Mouse (Mus musculus): ENCODE results near the gene Ak6. TPM values are rescaled to one million over a fixed set of nuclear protein-coding genes. Genes with fewer than 3 reads are reported as not detected.
A peak's percentile ranks its signal among the peaks of the same experiment; 100 is the strongest.

Gene Ak6
- polyA plus RNA-seq (2014; fragmentation: Nextera tagmentation; extraction: Ambion mirVana) = 334 and 336 TPM in 2 replicates

- Histone ChIP-seq H3K9ac (ENCODE audit: low read length) (peak within 1 kb of the TSS; percentile 91), H3K27me3 (ENCODE audit: control insufficient read depth, insufficient read depth, low read length) (no peaks in the 10 kb centered on the region), H3K9me3 (ENCODE audit: control insufficient read depth, low read length) (no peaks in the 10 kb centered on the region), H3K4me2 (ENCODE audit: low read depth) (peak within 1 kb of the TSS; percentile 74), H3K27ac (ENCODE audit: low read depth, low read length) (peak within 1 kb of the TSS; percentile 91), H3K4me3 (ENCODE audit: low read depth, low read length) (peak within 1 kb of the TSS; percentile 91), H3K36me3 (ENCODE audit: control insufficient read depth, insufficient read depth, low read length) (peaks cover 2% of the 10 kb centered on the region; the same call in 1 of the 2 replicates), H3K4me1 (ENCODE audit: control insufficient read depth, insufficient read depth, low read length) (peaks cover 4% of the 10 kb centered on the region; the same call in 1 of the 2 replicates)
- ATAC-seq (ENCODE audit: insufficient read depth, low FRiP score, low TSS enrichment) = peak; percentile 99
- peak; percentile 97 for DNase-seq (ENCODE audit: low spot score)
- under 1% methylated on average over 60 of the region's 73 CpGs for WGBS
Measured at GRCm38 (mm10) chr13:100650550-100651438, at the start of gene Ak6, which contains the start of gene Rad17. Gene Ak6 (plus strand): TSS chr13:100650979. Gene Rad17 (minus strand): TSS chr13:100651051.

GRCm38 (mm10) chr13:100601034-100601433 is 49.7 kb upstream of the Ak6 start:
- no peak overlapping the region for H3K4me2 ChIP-seq (ENCODE audit: low read depth)
- no peak for DNase-seq (ENCODE audit: low spot score)

GRCm38 (mm10) chr13:100602239-100602902 is 48.4 kb upstream of the Ak6 start:
- Histone ChIP-seq H3K27me3 (ENCODE audit: control insufficient read depth, insufficient read depth, low read length) (no peaks in the 10 kb centered on the region), H3K9ac (ENCODE audit: low read length) (no peak overlapping the region), H3K27ac (ENCODE audit: low read depth, low read length) (no peak overlapping the region), H3K9me3 (ENCODE audit: control insufficient read depth, low read length) (no peaks in the 10 kb centered on the region), H3K4me3 (ENCODE audit: low read depth, low read length) (no peak overlapping the region), H3K4me2 (ENCODE audit: low read depth) (no peak overlapping the region), H3K36me3 (ENCODE audit: control insufficient read depth, insufficient read depth, low read length) (no peaks in the 10 kb centered on the region), H3K4me1 (ENCODE audit: control insufficient read depth, insufficient read depth, low read length) (no peaks in the 10 kb centered on the region)
- DNase-seq (ENCODE audit: low spot score) (no peak), ATAC-seq (ENCODE audit: insufficient read depth, low FRiP score, low TSS enrichment) (no peak)
- 66% methylated on average over 5 of the region's 5 CpGs for WGBS

More at GRCm38 (mm10) chr13:100601034-100601433, 49.7 kb upstream of the Ak6 start:
- no peak overlapping the region for H3K27ac ChIP-seq (ENCODE audit: low read depth, low read length)
- H3K9me3 ChIP-seq (ENCODE audit: control insufficient read depth, low read length) = no peaks in the 10 kb centered on the region
- 69% methylated on average over 8 of the region's 8 CpGs for WGBS
- no peak overlapping the region for H3K9ac ChIP-seq (ENCODE audit: low read length)
- H3K27me3 ChIP-seq (ENCODE audit: control insufficient read depth, insufficient read depth, low read length) = no peaks in the 10 kb centered on the region
- no peak overlapping the region for H3K4me3 ChIP-seq (ENCODE audit: low read depth, low read length)
- no peaks in the 10 kb centered on the region for H3K36me3 ChIP-seq (ENCODE audit: control insufficient read depth, insufficient read depth, low read length)
- no peak for ATAC-seq (ENCODE audit: insufficient read depth, low FRiP score, low TSS enrichment)
- no peaks in the 10 kb centered on the region for H3K4me1 ChIP-seq (ENCODE audit: control insufficient read depth, insufficient read depth, low read length)

GRCm38 (mm10) chr13:100603031-100603737 is 47.6 kb upstream of the Ak6 start:
- Histone ChIP-seq H3K9ac (ENCODE audit: low read length) (no peak overlapping the region), H3K36me3 (ENCODE audit: control insufficient read depth, insufficient read depth, low read length) (no peaks in the 10 kb centered on the region), H3K4me3 (ENCODE audit: low read depth, low read length) (no peak overlapping the region), H3K9me3 (ENCODE audit: control insufficient read depth, low read length) (no peaks in the 10 kb centered on the region), H3K4me1 (ENCODE audit: control insufficient read depth, insufficient read depth, low read length) (no peaks in the 10 kb centered on the region), H3K27me3 (ENCODE audit: control insufficient read depth, insufficient read depth, low read length) (no peaks in the 10 kb centered on the region), H3K4me2 (ENCODE audit: low read depth) (no peak overlapping the region), H3K27ac (ENCODE audit: low read depth, low read length) (no peak overlapping the region)
- DNase-seq (ENCODE audit: low spot score) (no peak), ATAC-seq (ENCODE audit: insufficient read depth, low FRiP score, low TSS enrichment) (no peak)
- WGBS = 90% methylated on average over 10 of the region's 10 CpGs

- no peak overlapping the region for H3K27ac ChIP-seq (ENCODE audit: low read depth, low read length)
- DNase-seq (ENCODE audit: low spot score) (no peak), ATAC-seq (ENCODE audit: insufficient read depth, low FRiP score, low TSS enrichment) (no peak)
- H3K9me3 ChIP-seq (ENCODE audit: control insufficient read depth, low read length) = no peaks in the 10 kb centered on the region
- no peak overlapping the region for H3K4me2 ChIP-seq (ENCODE audit: low read depth)
- no peaks in the 10 kb centered on the region for H3K4me1 ChIP-seq (ENCODE audit: control insufficient read depth, insufficient read depth, low read length)
- no peak overlapping the region for H3K4me3 ChIP-seq (ENCODE audit: low read depth, low read length)
- H3K9ac ChIP-seq (ENCODE audit: low read length) = no peak overlapping the region
- no peaks in the 10 kb centered on the region for H3K27me3 ChIP-seq (ENCODE audit: control insufficient read depth, insufficient read depth, low read length)
- WGBS = 91% methylated on average over 11 of the region's 11 CpGs
- no peaks in the 10 kb centered on the region for H3K36me3 ChIP-seq (ENCODE audit: control insufficient read depth, insufficient read depth, low read length)
Measured at GRCm38 (mm10) chr13:100603738-100604095, 47.1 kb upstream of the Ak6 start.

GRCm38 (mm10) chr13:100605845-100606244 is 44.9 kb upstream of the Ak6 start:
- no peak overlapping the region for H3K9ac ChIP-seq (ENCODE audit: low read length)
- no peaks in the 10 kb centered on the region for H3K9me3 ChIP-seq (ENCODE audit: control insufficient read depth, low read length)
- H3K36me3 ChIP-seq (ENCODE audit: control insufficient read depth, insufficient read depth, low read length) = no peaks in the 10 kb centered on the region
- DNase-seq (ENCODE audit: low spot score) (no peak), ATAC-seq (ENCODE audit: insufficient read depth, low FRiP score, low TSS enrichment) (no peak)
- whole genome bisulfite sequencing = 82% methylated on average over 1 of the region's 1 CpGs
- no peaks in the 10 kb centered on the region for H3K4me1 ChIP-seq (ENCODE audit: control insufficient read depth, insufficient read depth, low read length)
- no peak overlapping the region for H3K4me3 ChIP-seq (ENCODE audit: low read depth, low read length)
- H3K27ac ChIP-seq (ENCODE audit: low read depth, low read length) = no peak overlapping the region
- H3K27me3 ChIP-seq (ENCODE audit: control insufficient read depth, insufficient read depth, low read length) = no peaks in the 10 kb centered on the region
- H3K4me2 ChIP-seq (ENCODE audit: low read depth) = no peak overlapping the region

GRCm38 (mm10) chr13:100607756-100608155 is 43.0 kb upstream of the Ak6 start:
- no peak overlapping the region for H3K4me3 ChIP-seq (ENCODE audit: low read depth, low read length)
- H3K36me3 ChIP-seq (ENCODE audit: control insufficient read depth, insufficient read depth, low read length) = no peaks in the 10 kb centered on the region
- H3K9me3 ChIP-seq (ENCODE audit: control insufficient read depth, low read length) = no peaks in the 10 kb centered on the region
- WGBS = 84% methylated on average over 8 of the region's 8 CpGs
- no peak for ATAC-seq (ENCODE audit: insufficient read depth, low FRiP score, low TSS enrichment)
- H3K9ac ChIP-seq (ENCODE audit: low read length) = no peak overlapping the region
- no peak for DNase-seq (ENCODE audit: low spot score)
- H3K4me2 ChIP-seq (ENCODE audit: low read depth) = no peak overlapping the region
- no peak overlapping the region for H3K27ac ChIP-seq (ENCODE audit: low read depth, low read length)
- no peaks in the 10 kb centered on the region for H3K4me1 ChIP-seq (ENCODE audit: control insufficient read depth, insufficient read depth, low read length)
- H3K27me3 ChIP-seq (ENCODE audit: control insufficient read depth, insufficient read depth, low read length) = no peaks in the 10 kb centered on the region

GRCm38 (mm10) chr13:100611266-100611665 is 39.5 kb upstream of the Ak6 start:
- H3K4me3 ChIP-seq (ENCODE audit: low read depth, low read length) = no peak overlapping the region
- H3K27ac ChIP-seq (ENCODE audit: low read depth, low read length) = no peak overlapping the region
- no peaks in the 10 kb centered on the region for H3K4me1 ChIP-seq (ENCODE audit: control insufficient read depth, insufficient read depth, low read length)
- H3K4me2 ChIP-seq (ENCODE audit: low read depth) = no peak overlapping the region
- DNase-seq (ENCODE audit: low spot score) (no peak), ATAC-seq (ENCODE audit: insufficient read depth, low FRiP score, low TSS enrichment) (no peak)
- no peaks in the 10 kb centered on the region for H3K9me3 ChIP-seq (ENCODE audit: control insufficient read depth, low read length)
- 93% methylated on average over 13 of the region's 13 CpGs for WGBS
- H3K27me3 ChIP-seq (ENCODE audit: control insufficient read depth, insufficient read depth, low read length) = peaks cover 2% of the 10 kb centered on the region; the same call in 1 of the 2 replicates
- H3K36me3 ChIP-seq (ENCODE audit: control insufficient read depth, insufficient read depth, low read length) = no peaks in the 10 kb centered on the region
- H3K9ac ChIP-seq (ENCODE audit: low read length) = no peak overlapping the region
